Mouse (Mus musculus) right cerebral cortex, postnatal 10 days (tissue): Measurements from ENCODE around the gene Immp1l.

ENCODE experiments used
- DNase-seq, 2 experiments: peaks; one replicate each; pipeline ENCODE4 v3.0.0; 2021; ENCODE audit warnings: low spot score in 2 of 2

The Immp1l gene

GRCm38 (mm10) chr2:105903896-105904756 is at the start of gene Immp1l, which contains the start of gene Elp4:
Gene Immp1l (plus strand): TSS chr2:105904638.
Gene Elp4 (minus strand): TSS chr2:105904564.
- peak; percentile 99 for DNase-seq

- peak; percentile 55 to 67 for DNase-seq
Observed at GRCm38 (mm10) chr2:105854740-105855139, 49.7 kb upstream of the Immp1l start.

DNA sequence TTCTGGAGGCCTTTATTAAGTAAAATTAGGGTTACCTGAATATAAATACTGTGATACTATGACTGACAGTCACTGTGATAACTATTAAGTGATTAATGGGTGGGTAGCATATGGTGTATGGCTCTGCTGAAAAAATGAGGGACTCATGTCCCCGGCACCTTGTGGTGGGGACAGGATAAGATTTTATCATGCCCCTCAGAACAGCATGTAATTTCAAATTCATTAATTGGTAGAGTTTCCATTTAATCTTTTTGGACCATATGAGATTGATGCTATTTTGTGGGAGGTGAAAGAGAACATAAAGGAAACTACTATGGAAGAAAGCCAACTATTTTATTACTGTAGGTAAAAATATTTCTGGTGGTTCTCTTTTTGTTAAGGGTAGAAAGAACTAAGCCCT is 31.0 kb upstream of the Immp1l start:
- no peak for DNase-seq

GRCm38 (mm10) chr2:105890816-105891215 is 13.6 kb upstream of the Immp1l start:
- no peak for DNase-seq

GRCm38 (mm10) chr2:105904757-105905146 is 314 bp downstream of the Immp1l start:
- DNase-seq: no peak

GRCm38 (mm10) chr2:105908351-105908750 is 3.9 kb downstream of the Immp1l start:
- DNase-seq: no peak

GRCm38 (mm10) chr2:105910611-105911010 is 6.2 kb downstream of the Immp1l start:
- no peak for DNase-seq

GRCm38 (mm10) chr2:105913655-105914366 is 9.4 kb downstream of the Immp1l start:
- DNase-seq: no peak

DNA sequence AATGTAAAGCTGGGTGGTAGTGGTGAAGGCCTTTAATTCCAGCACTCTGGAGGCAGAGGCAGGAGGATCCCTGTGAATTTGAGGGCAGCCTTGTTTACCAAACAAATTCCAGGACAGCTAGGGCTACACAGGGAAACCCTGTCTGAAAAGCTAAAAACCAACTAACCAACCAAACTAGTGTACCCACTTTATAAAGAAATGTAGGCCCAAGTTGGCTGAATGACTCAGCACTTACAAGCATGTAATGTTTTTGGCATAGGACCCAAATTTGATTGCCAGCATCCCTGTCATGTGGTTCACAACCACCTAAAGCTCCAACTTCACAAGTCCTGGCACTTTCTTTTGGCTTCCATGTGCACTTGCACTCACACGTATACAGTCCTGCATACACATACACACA is 12.2 kb downstream of the Immp1l start:
- DNase-seq: no peak

GRCm38 (mm10) chr2:105917623-105918346 is 13.3 kb downstream of the Immp1l start:
- no peak for DNase-seq

DNA sequence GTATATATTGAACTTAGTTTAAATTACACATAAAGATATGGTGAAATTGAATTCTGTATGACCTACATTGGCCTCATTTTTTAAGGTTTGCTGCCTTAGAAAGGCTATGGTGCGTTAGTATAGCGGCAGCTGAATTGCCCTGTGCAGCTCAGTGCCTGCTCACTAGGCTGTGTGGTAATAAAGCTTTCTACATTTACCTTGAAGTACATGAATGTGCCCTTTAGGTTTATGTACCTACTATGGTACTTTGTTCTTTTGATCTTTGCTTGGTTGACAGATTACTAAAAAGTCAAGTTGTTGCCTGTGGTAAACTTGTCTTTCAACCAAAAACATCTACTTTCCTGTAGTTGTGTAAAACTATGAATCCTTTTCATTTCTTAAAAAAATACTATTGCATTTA is 45.7 kb downstream of the Immp1l start:
- no peak for DNase-seq

- DNase-seq: no peak
Observed at GRCm38 (mm10) chr2:105951350-105951940, 47.0 kb downstream of the Immp1l start.

DNA sequence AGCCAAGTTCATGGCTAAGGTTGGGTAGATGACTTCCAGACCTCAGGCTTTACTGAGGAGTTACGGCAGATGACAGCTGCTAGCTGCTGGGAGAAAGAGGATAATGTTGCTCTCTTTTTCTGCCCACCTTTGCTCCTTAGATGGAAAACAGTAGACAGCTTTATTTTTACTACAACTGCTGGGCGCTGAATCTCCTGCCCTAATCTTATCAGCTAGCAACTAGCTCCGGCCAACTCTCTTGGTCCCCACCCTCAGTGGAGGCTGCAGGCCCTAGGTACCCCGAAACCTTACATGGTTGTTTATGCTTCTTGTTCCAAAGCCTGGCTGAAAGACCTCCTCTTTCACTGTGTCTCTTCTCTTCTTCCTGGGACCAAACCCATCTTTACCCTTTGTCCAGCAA is 49.4 kb downstream of the Immp1l start:
- DNase-seq: no peak

GRCm38 (mm10) chr2:105963447-105963846 is 59.0 kb downstream of the Immp1l start:
- no peak for DNase-seq

DNA sequence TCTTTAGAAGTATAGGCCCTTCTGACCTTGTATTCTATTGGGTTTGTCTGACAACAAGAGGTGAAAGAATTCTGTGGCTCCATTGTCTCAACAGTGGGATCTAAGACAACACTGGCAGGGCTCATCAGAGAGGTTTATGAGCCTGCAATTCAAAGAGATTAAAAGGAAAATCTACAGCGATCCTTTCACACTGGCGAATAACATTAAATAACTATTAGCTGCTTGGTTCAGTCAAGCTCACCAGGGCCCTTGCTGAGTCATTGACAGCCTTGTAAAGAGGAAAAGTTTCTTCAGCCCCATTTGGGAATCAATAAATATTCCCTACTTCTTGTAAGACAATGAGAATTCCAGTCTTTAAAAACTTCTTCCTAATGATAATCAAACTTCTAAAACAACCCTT is 69.5 kb downstream of the Immp1l start:
- DNase-seq: no peak

DNA sequence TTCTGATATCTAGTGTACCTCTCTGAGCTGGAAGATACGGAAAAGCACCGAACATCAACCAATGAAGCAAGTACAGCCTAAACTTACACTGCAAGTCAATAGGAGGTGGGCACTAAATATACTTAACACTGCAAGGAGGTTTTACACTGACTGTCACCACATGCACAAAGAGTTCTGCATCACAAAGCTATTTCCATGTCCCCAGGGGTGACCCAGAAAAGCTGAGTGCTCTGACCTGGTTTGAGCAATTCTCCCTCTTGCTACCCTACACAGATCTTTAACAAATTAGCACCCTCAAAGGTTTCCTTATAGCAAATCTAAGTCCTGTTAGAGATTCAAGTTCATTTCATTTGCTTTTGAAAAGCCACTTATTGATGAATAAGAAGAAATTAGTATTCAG is 73.6 kb downstream of the Immp1l start:
- no peak for DNase-seq

DNA sequence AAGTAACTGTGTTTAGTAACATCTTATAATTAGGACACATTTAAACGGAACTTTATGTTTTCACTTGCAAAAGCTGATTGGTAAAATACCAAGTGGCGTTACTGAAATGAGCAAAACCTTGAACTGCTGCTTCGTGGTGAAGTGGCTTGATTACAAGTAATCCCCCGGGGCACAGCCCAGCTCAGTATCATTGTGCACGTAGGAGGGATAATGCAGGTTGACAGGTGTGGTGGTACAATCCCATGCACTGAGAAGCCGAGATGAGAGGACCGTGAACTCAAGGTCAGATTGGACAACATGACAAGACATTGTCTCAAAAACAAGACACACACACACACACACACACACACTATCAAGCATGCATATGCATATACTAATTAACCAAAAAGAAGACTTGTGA is 80.8 kb downstream of the Immp1l start:
- no peak for DNase-seq

DNA sequence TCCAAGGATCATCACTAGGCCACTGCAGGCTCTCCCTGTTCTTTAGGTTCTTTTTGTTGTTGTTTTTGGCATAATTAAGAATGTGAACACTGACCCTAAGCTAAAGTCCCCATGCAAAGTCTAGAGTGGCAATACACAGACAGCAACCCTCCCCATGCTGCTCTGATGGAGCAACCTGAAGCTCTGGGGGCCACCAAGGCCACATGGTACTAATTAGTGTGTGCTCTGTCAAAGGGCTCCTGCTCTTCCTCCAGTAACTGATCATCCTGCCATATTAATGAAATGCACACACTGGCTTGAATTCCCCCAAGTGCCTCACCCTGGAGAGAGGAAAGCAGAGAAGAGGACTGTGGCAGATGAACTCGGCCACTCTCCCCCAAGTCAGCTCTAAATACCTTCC is 82.7 kb downstream of the Immp1l start:
- no peak for DNase-seq

- no peak for DNase-seq
Observed at GRCm38 (mm10) chr2:105987999-105988398, 83.6 kb downstream of the Immp1l start.

GRCm38 (mm10) chr2:106002835-106003739 is 98.6 kb downstream of the Immp1l start, which contains the start of gene Dnajc24:
Gene Dnajc24 (minus strand): TSS chr2:106003549.
- peak; percentile 94 to 95 for DNase-seq

DNA sequence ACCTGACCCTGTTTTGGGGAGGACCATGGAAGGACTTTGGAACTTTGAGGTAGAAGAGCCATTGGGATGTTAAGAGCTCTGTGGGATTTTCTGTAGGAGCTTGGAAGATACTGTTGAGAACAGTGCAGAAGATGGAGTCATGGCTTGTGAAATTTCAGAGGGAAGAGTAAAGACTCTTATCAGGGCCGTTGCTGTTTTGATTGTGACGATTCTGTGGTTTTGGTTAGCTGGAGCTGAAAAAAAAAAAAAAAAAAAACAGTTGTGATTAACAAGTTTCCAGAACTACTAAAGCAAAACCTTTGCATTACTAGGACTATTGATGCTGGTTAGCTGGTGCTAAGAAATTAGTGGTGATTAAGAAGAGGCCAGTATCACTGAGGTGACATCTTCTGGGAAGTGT is 104.0 kb downstream of the Immp1l start:
- DNase-seq: no peak
